Mouse (Mus musculus) lung, postnatal 36 days (tissue): Measurements from ENCODE around the gene Atad5.

Source experiments
- DNase-seq: peaks from one replicate; pipeline ENCODE4 v3.0.0; 2022; ENCODE audit warnings: mixed read lengths

The Atad5 gene

GRCm38 (mm10) chr11:80183705-80184255, 94.6 kb downstream of the Atad5 start, which contains the start of gene Rnf135:
Rnf135 (plus strand) TSS chr11:80183851.
- DNase-seq, result peak; percentile 97

- no peak for DNase-seq
Measured at GRCm38 (mm10) chr11:80184531-80185071, 95.4 kb downstream of the Atad5 start.
